Mouse (Mus musculus) liver, postnatal 0 days (tissue): ENCODE results near the gene Cdkn1a. TPM values are rescaled to one million over a fixed set of nuclear protein-coding genes. Genes with fewer than 3 reads are reported as not detected.

ENCODE experiments used
- ATAC-seq: fragments of 200-750 bp; cut with Nextera tagmentation; 2 replicates; pipeline ENCODE4 v1.8.0; 2017; ENCODE audit warnings: mild to moderate bottlenecking, moderate library complexity
- DNase-seq: peaks from one replicate; pipeline ENCODE4 v3.0.0-alpha.2; 2016
- H3K27ac ChIP-seq: fragments of 300-500 bp; sonication (generic); 2 replicates; pipeline ENCODE4 v1.5.1; 2014; ENCODE audit warnings: antibody characterized with exemption, moderate library complexity, mild to moderate bottlenecking, low read depth
- H3K27me3 ChIP-seq: fragments of 300-500 bp; sonication (generic); 2 replicates; pipeline ENCODE4 v1.6.1; 2014; ENCODE audit warnings: low read length, control low read depth, mixed read lengths; ENCODE audit not compliant: insufficient read depth
- H3K36me3 ChIP-seq: fragments of 300-500 bp; sonication (generic); replicated peaks from 2 replicates; pipeline ENCODE4 v1.6.1; 2014; ENCODE audit warnings: mild to moderate bottlenecking, control low read depth, low read length, moderate library complexity, mixed read lengths; ENCODE audit not compliant: insufficient read depth
- H3K4me1 ChIP-seq: fragments of 300-500 bp; sonication (generic); 2 replicates; pipeline ENCODE4 v1.6.1; 2014; ENCODE audit warnings: antibody characterized with exemption, mild to moderate bottlenecking, control low read depth; ENCODE audit not compliant: insufficient read depth
- H3K4me2 ChIP-seq: fragments of 300-500 bp; sonication (generic); 2 replicates; pipeline ENCODE4 v1.6.1; 2014; ENCODE audit warnings: low read depth, mild to moderate bottlenecking, low read length, moderate library complexity, mixed read lengths
- H3K4me3 ChIP-seq: fragments of 300-500 bp; sonication (generic); 2 replicates; pipeline ENCODE4 v1.5.1; 2014; ENCODE audit warnings: low read depth, low read length
- H3K9ac ChIP-seq: fragments of 300-500 bp; sonication (generic); replicated peaks from 2 replicates; pipeline ENCODE4 v1.6.1; 2014; ENCODE audit warnings: mild to moderate bottlenecking, moderate library complexity
- H3K9me3 ChIP-seq: fragments of 300-500 bp; sonication (generic); 2 replicates; pipeline ENCODE4 v1.6.1; 2016; ENCODE audit warnings: mild to moderate bottlenecking, control low read depth, low read length, mixed read lengths
- CTCF ChIP-seq: sonication (generic); IDR thresholded peaks from 2 replicates; pipeline ENCODE4 v1.5.1; 2016; ENCODE audit warnings: antibody characterized with exemption, low read depth
- EP300 ChIP-seq: IDR thresholded peaks from 2 replicates; pipeline ENCODE4 v1.6.1; 2016; ENCODE audit warnings: antibody characterized with exemption, low read depth, mild to moderate bottlenecking
- WGBS: fragments of 180-500 bp; shearing (Covaris S2); extraction: QIAGEN DNeasy Blood & Tissue Kit; methylation state at CpG from one replicate; pipeline ENCODE4 v1.1.7; 2014; ENCODE audit not compliant: insufficient replicate concordance; 5-methylcytosine and 5-hydroxymethylcytosine counted together
- polyA plus RNA-seq: library from polyadenylated mRNA; unstranded; fragments of >200 nt; fragmentation: Nextera tagmentation; extraction: Ambion mirVana; gene quantifications from 2 replicates; pipeline ENCODE4 v1.2.1, GENCODE M21; 2015

The Cdkn1a gene
- polyA plus RNA-seq, 1 experiment from 2014 or later = 58.1 TPM

DNA sequence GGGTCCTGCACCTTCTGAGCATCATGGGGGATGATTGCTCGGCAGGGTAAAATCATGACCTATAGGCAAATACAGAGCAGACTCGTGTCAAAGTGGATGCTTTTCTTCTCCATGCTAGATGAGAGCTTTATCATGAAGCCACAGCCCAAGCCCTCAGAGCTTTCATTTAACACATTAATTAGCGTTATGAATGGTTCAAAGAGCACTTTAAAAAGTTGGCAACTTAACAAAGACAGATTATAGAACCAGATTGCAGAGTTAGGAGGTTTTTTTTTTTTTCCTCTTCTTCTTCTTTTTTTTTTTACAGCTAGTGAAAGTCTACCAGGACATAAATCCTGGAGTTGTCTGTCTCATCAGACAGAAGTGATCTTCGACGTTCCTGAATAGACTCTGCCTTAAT, 38.6 kb downstream of the Cdkn1a start:
- TF ChIP-seq EP300 (no peak), CTCF (no peak)
- no peak for ATAC-seq
- no peaks in the 10 kb centered on the region for H3K27me3 ChIP-seq
- H3K9me3 ChIP-seq = no peaks in the 10 kb centered on the region
- DNase-seq = no peak
- no peak overlapping the region for H3K4me2 ChIP-seq
- no peak overlapping the region for H3K4me3 ChIP-seq
- H3K9ac ChIP-seq = no peak overlapping the region
- no peak overlapping the region for H3K27ac ChIP-seq
- H3K36me3 ChIP-seq = no peaks in the 10 kb centered on the region
- peaks cover 2% of the 10 kb centered on the region; the same call in 1 of the 2 replicates for H3K4me1 ChIP-seq
- WGBS = 62% methylated on average over 5 of the region's 5 CpGs

DNA sequence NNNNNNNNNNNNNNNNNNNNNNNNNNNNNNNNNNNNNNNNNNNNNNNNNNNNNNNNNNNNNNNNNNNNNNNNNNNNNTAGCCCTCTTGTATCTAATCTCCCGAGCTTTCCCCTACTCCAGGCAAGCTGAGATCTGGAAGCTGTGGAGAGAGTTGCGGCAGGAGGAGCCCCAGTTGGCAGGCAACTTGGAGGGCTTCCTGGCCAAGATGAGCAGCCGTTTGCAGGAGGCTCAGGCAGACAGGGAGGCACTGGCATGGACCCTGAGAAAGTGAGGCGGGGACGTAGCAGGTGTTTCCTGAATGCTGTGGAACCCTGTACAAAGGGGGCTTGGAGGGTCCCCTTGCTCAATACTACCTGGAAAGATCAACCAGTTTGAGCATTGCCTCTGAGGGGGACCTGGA, 44.3 kb downstream of the Cdkn1a start:
- no peak overlapping the region for H3K27ac ChIP-seq
- DNase-seq = no peak
- no peak for TF ChIP-seq CTCF
- no peak for TF ChIP-seq EP300
- no peak for ATAC-seq
- H3K9me3 ChIP-seq = no peaks in the 10 kb centered on the region
- H3K4me2 ChIP-seq = no peak overlapping the region
- 56% methylated on average over 5 of the region's 5 CpGs for WGBS
- H3K36me3 ChIP-seq = 0 out of 2 replicates have a peak, but pooled peaks cover 2% of the 10 kb centered on the region
- no peaks in the 10 kb centered on the region for H3K27me3 ChIP-seq
- peaks cover 7% of the 10 kb centered on the region for H3K4me1 ChIP-seq
- no peak overlapping the region for H3K4me3 ChIP-seq
- H3K9ac ChIP-seq = no peak overlapping the region

DNA sequence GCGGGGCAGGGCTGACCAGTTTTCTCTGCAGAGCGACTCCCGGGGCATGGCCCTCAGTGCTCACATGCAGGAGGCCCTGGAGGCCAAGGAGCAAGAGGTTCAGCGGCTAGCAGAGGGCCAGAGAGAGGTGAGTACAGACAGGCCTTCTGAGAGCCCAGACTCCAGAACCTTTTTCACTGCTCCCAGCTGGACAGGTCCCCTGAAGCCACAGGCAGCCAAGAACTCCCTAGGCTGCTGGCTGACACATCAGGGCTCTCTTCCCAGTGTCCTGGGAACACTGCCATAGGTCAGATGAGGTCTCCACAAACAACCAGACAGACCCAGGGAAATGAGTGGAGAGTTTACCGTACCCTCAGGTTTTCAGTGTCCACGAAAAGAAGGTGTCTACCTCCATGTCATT, 45.5 kb downstream of the Cdkn1a start:
- ATAC-seq = peak; percentile 47; the same call in 1 of the 2 replicates
- DNase-seq = no peak
- Histone ChIP-seq H3K9ac (no peak overlapping the region), H3K4me3 (no peak overlapping the region), H3K4me2 (no peak overlapping the region), H3K36me3 (0 out of 2 replicates have a peak, but pooled peaks cover 2% of the 10 kb centered on the region), H3K4me1 (peaks cover 7% of the 10 kb centered on the region), H3K27me3 (no peaks in the 10 kb centered on the region), H3K9me3 (no peaks in the 10 kb centered on the region), H3K27ac (no peak overlapping the region)
- WGBS = 60% methylated on average over 6 of the region's 6 CpGs
- TF ChIP-seq CTCF (no peak), EP300 (no peak)

DNA sequence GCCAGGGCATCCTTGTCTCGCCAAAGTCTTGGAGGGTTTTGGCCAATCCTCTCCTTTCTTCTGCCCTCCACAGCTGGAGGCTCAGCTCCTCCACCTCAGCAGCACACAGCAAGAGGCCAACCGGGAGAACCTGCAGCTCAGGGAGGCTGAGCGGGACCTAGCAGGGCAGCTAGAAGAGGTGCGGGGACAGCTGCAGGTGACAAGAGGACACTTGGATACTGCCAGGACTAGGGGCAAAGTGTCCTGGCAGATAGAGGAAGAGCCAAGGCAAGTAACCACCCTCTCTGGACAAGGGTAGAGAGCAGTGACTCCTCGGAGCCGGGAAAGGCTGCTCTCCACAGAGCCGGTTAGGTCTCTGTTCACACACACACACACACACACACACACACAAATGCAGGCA, 47.1 kb downstream of the Cdkn1a start:
- Histone ChIP-seq H3K9me3 (no peaks in the 10 kb centered on the region), H3K4me3 (no peak overlapping the region), H3K4me2 (no peak overlapping the region), H3K36me3 (0 out of 2 replicates have a peak, but pooled peaks cover 2% of the 10 kb centered on the region), H3K27me3 (no peaks in the 10 kb centered on the region), H3K4me1 (peaks cover 7% of the 10 kb centered on the region), H3K27ac (no peak overlapping the region), H3K9ac (no peak overlapping the region)
- WGBS = 78% methylated on average over 7 of the region's 7 CpGs
- TF ChIP-seq CTCF (no peak), EP300 (no peak)
- ATAC-seq (no peak), DNase-seq (no peak)

DNA sequence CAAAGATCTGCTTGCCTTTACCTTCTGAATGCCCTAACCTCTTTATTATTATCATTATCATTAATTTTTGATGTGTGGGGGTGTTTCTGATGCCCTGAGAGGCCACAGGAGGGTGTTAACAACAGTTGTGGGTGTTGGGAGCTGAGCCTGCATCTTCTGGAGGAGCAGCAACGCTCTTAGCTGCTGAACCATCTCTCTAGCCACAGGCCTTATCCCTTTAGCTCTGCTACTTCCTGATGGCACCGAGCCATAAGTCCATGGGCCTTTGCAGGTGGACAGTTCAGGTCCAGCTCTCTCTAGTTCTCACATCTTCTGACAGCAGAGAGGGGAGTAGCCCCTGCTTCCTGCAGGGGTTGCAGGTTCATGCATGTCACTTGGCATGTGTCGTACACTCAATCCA, 50.8 kb downstream of the Cdkn1a start:
- no peak for TF ChIP-seq EP300
- no peak for TF ChIP-seq CTCF
- Histone ChIP-seq H3K4me3 (no peak overlapping the region), H3K4me2 (no peak overlapping the region), H3K9ac (no peak overlapping the region), H3K4me1 (no peaks in the 10 kb centered on the region), H3K27me3 (no peaks in the 10 kb centered on the region), H3K27ac (no peak overlapping the region), H3K36me3 (0 out of 2 replicates have a peak, but pooled peaks cover 2% of the 10 kb centered on the region), H3K9me3 (no peaks in the 10 kb centered on the region)
- no peak for DNase-seq
- ATAC-seq = no peak
- 65% methylated on average over 3 of the region's 3 CpGs for WGBS

DNA sequence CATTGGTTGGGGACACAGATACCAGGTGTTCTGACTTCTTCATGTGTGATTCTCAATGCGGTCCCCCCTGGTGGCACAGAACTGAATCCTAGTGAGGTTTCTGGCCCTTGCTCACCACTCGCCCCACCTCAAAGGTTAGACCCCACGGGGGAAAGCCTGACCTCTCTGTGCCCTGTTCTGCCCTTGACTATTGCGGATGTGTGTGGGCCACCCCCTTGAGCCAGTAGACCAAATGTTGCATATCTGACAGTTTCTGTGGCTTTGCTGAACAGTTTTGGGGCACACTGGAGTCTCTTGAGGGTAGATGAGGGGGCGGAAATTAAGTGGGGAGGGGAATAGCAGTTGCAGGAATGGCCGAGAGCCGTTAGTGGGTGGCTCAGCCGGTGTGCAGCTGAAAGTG, 52.5 kb downstream of the Cdkn1a start:
- 73% methylated on average over 8 of the region's 8 CpGs for WGBS
- ATAC-seq = no peak

More for the DNA sequence above, 52.5 kb downstream of the Cdkn1a start:
- Histone ChIP-seq H3K36me3 (0 out of 2 replicates have a peak, but pooled peaks cover 2% of the 10 kb centered on the region), H3K27ac (no peak overlapping the region), H3K27me3 (no peaks in the 10 kb centered on the region), H3K9ac (no peak overlapping the region), H3K9me3 (no peaks in the 10 kb centered on the region), H3K4me3 (no peak overlapping the region), H3K4me2 (no peak overlapping the region), H3K4me1 (no peaks in the 10 kb centered on the region)
- DNase-seq = no peak
- TF ChIP-seq EP300 (no peak; the same call in 1 of the 2 replicates), CTCF (0 out of 2 replicates have a peak, but pooled peaks have one; percentile 3)
